Mouse (Mus musculus) heart, adult 2 months (tissue): Measurements from ENCODE around the gene Pacsin2.
"Not testable (repeated sequence)": the region's sequence is repeated elsewhere in the genome, so short reads cannot be mapped to it uniquely, and the experiment has no call there.

ENCODE experiments used
- CTCF ChIP-seq: fragments of 200-600 bp; IDR thresholded peaks from 2 replicates; pipeline ENCODE4 v1.8.1; 2022; ENCODE audit warnings: antibody characterized with exemption, mild to moderate bottlenecking, moderate library complexity
- EP300 ChIP-seq: fragments of 200-500 bp; IDR thresholded peaks from 2 replicates; pipeline ENCODE4 v1.6.1; 2011; ENCODE audit warnings: low read depth, low read length, control low read depth; ENCODE audit not compliant: insufficient read depth

GRCm38 (mm10) chr15:83368702-83369101 is 95.7 kb downstream of the Pacsin2 start:
- peak; percentile 37 for TF ChIP-seq CTCF
- TF ChIP-seq EP300, result not testable (repeated sequence)
